Mouse (Mus musculus): ENCODE results near the gene Ly6g5b. TPM values are rescaled to one million over a fixed set of nuclear protein-coding genes. Genes with fewer than 3 reads are reported as not detected.
A peak's percentile ranks its signal among the peaks of the same experiment; 100 is the strongest.

Ly6g5b gene
- polyA plus RNA-seq (2015; fragmentation: Nextera tagmentation; extraction: Ambion mirVana) = 0.33 and 0.35 TPM in 2 replicates

DNA sequence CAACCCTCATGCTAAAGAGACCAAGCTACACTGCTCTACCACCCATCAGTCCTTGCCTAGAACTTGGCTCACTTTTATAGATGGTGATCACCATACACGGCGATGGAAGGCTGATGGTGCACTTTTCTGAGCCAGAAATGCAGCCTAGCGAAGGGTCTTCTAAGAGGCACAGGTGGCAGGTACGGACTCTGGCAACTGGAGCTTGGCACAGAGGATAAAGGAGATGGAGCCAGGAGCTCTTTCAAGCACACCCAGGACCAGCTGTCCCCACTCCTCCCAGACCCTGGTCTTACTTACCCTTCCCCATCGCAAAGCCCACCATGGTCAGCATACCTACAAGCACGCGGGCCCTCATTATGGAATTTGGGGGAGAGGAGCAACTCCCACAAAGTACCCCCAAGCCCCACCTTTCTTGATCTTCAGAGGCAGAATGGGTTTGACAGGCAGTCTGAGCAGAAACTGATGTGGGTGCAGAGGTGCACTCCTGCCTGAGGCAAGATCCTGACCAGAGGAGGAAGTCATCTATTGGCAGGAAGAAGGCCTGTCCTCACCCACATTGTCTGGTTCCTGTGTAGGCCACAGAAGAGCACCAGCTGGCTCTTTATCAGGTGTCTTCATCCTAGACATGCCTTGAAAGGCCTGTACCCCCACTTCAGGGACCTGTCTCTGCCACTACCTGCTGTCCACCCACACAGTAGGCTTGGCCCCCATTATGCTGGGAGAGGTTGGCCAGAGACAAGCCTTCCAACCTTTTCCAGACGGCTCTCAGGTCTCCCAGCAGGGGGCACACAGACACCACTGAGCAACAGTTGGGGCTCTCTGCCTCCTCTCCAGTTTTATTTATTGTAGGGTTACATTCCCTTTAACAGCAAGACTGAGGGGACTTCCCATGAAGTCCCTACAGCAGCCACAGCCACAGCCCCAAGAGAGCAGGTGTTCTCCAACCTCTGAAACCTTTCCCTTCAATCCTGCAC is at the start of gene Ly6g5b:
Gene Ly6g5b (minus strand): TSS at position 383 of the 974 bp plus-strand sequence.
- Histone ChIP-seq H3K27me3 (ENCODE audit: control insufficient read depth, insufficient read depth, low read depth, low read length) (no peaks in the 10 kb centered on the region), H3K9ac (ENCODE audit: low read depth, low read length) (no peak within 1 kb of the TSS), H3K9me3 (replicated peaks; ENCODE audit: control insufficient read depth, low read length) (no peaks in the 10 kb centered on the region), H3K36me3 (ENCODE audit: control insufficient read depth, insufficient read depth) (peaks cover 21% of the 10 kb centered on the region), H3K4me3 (ENCODE audit: low read depth, low read length) (no peak within 1 kb of the TSS), H3K4me1 (ENCODE audit: control insufficient read depth, low read depth, low read length) (peaks cover 6% of the 10 kb centered on the region), H3K27ac (ENCODE audit: low read length) (no peak within 1 kb of the TSS), H3K4me2 (ENCODE audit: low read depth, low read length) (no peak within 1 kb of the TSS)
- 71% methylated on average over 8 of the region's 8 CpGs for WGBS (ENCODE audit: insufficient replicate concordance)
- ATAC-seq (ENCODE audit: low read depth) = 0 out of 2 replicates have a peak, but pooled peaks have one; percentile 17

DNA sequence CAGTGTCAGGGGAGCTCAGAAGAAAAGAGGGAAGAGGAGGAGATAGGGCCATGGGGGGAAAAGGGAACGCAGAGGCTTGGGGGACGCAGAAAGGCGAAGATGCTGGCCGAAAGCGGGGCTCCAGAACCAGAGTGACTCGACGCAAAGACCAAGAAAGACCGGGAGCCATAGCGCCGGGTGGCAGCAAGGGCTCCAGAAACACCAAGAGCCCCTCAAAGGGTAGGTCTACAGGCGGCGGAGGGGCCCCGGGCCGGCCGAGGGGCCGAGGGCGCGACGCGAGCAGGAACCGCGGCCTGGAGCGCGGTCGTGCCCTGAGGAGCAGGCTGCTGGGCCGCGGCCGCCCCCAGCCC is 49.0 kb upstream of the Ly6g5b start:
- H3K36me3 ChIP-seq (ENCODE audit: control insufficient read depth, insufficient read depth) = peaks cover 30% of the 10 kb centered on the region

DNA sequence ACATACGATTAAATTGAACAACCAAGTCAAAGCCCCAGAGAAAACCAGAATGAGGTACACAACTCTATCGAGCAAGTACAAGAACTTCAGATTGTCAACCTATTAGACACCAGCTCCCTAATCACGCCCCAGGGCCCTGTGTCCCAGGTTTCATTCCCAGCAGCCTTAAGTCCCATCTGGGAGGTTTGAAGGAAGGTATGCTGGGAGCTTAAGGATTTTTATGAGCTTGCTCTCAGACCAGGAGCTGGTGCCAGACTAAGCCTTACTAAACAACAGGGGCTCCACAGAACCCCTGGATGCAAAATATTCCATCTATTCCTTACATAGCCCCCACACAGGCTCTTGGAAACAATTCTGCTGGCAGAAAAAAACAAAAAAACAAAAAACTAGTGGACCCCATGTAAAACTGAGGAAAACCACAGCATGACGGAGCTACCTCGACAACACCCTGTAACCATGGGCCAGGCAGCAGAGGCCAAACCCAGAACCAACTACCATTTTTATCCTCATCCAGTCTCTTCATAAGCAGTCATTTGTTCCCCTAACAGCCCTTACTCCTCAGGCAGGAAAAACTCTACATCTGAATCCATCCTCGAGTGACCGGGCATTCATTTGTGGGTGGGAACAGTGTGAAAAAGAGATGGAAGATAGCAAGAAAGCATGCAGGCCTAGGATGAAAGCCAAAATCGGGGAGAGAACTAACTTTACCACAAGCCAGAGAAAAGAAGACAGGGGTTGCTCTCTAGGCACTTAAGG is 48.3 kb upstream of the Ly6g5b start:
- H3K4me2 ChIP-seq (ENCODE audit: low read depth, low read length) = peak overlapping the region; percentile 90
- 7% methylated on average over 8 of the region's 8 CpGs for WGBS (ENCODE audit: insufficient replicate concordance)
- no peaks in the 10 kb centered on the region for H3K27me3 ChIP-seq (ENCODE audit: control insufficient read depth, insufficient read depth, low read depth, low read length)
- no peaks in the 10 kb centered on the region for H3K9me3 ChIP-seq (replicated peaks; ENCODE audit: control insufficient read depth, low read length)
- peaks cover 36% of the 10 kb centered on the region for H3K36me3 ChIP-seq (ENCODE audit: control insufficient read depth, insufficient read depth)
- peak overlapping the region; percentile 98 for H3K27ac ChIP-seq (ENCODE audit: low read length)
- H3K4me3 ChIP-seq (ENCODE audit: low read depth, low read length) = peak overlapping the region; percentile 81
- peak overlapping the region; percentile 92 for H3K9ac ChIP-seq (ENCODE audit: low read depth, low read length)
- peaks cover 25% of the 10 kb centered on the region for H3K4me1 ChIP-seq (ENCODE audit: control insufficient read depth, low read depth, low read length)
- no peak for ATAC-seq (ENCODE audit: low read depth)

More for the DNA sequence above, 49.0 kb upstream of the Ly6g5b start:
- WGBS (ENCODE audit: insufficient replicate concordance) = under 1% methylated on average over 28 of the region's 28 CpGs
- no peak for ATAC-seq (ENCODE audit: low read depth)
- Histone ChIP-seq H3K27me3 (ENCODE audit: control insufficient read depth, insufficient read depth, low read depth, low read length) (no peaks in the 10 kb centered on the region), H3K4me3 (ENCODE audit: low read depth, low read length) (peak overlapping the region; percentile 81), H3K4me1 (ENCODE audit: control insufficient read depth, low read depth, low read length) (peaks cover 25% of the 10 kb centered on the region), H3K27ac (ENCODE audit: low read length) (peak overlapping the region; percentile 98), H3K9ac (ENCODE audit: low read depth, low read length) (peak overlapping the region; percentile 92), H3K9me3 (replicated peaks; ENCODE audit: control insufficient read depth, low read length) (no peaks in the 10 kb centered on the region), H3K4me2 (ENCODE audit: low read depth, low read length) (peak overlapping the region; percentile 90)

DNA sequence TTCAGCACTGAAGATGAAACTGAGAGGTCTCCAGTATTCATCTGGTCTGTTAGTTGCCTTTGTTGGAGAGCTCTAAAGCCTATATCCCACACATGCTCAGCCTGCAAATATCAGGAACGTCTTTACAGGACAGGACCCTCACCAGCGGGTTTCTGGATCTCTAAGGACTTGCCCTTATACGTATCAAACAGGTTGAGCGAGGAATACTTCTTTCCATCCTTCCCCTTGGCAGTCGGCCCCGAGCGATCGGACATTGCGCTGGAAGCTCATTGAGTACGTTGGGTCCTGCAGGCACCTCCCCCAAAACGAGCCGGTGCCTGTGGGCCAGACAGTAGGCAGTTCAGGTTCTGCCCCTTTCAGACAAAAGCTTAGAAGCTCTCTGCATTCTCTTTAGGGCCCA is 47.5 kb upstream of the Ly6g5b start:
- 59% methylated on average over 12 of the region's 12 CpGs for WGBS (ENCODE audit: insufficient replicate concordance)
- H3K4me1 ChIP-seq (ENCODE audit: control insufficient read depth, low read depth, low read length) = peaks cover 25% of the 10 kb centered on the region
- peaks cover 43% of the 10 kb centered on the region for H3K36me3 ChIP-seq (ENCODE audit: control insufficient read depth, insufficient read depth)
- H3K4me3 ChIP-seq (ENCODE audit: low read depth, low read length) = peak overlapping the region; percentile 81
- peak overlapping the region; percentile 92 for H3K9ac ChIP-seq (ENCODE audit: low read depth, low read length)
- H3K27ac ChIP-seq (ENCODE audit: low read length) = no peak overlapping the region
- H3K27me3 ChIP-seq (ENCODE audit: control insufficient read depth, insufficient read depth, low read depth, low read length) = no peaks in the 10 kb centered on the region
- no peaks in the 10 kb centered on the region for H3K9me3 ChIP-seq (replicated peaks; ENCODE audit: control insufficient read depth, low read length)
- H3K4me2 ChIP-seq (ENCODE audit: low read depth, low read length) = peak overlapping the region; percentile 90
- ATAC-seq (ENCODE audit: low read depth) = no peak

DNA sequence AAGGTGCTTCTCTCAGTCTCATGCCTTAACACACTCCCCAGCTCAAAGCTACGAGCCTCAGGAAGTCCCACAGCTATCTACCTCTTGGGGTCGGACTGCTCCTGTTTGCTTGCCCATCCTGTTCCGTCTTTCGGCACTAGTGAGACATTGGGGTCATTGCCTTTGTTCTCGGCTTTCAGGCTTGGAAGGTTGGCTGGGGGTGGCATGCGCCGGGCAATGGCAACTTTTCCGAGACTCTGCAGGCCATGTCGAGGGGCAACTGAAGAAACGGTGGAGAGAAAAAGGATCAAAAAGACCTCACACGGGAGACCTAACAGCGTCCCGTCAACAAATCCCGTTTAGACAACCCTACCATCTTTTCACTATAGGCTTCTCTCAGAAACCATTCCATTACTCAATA is 46.9 kb upstream of the Ly6g5b start:
- H3K9me3 ChIP-seq (replicated peaks; ENCODE audit: control insufficient read depth, low read length) = no peaks in the 10 kb centered on the region
- no peak overlapping the region for H3K4me3 ChIP-seq (ENCODE audit: low read depth, low read length)
- no peak for ATAC-seq (ENCODE audit: low read depth)
- H3K27me3 ChIP-seq (ENCODE audit: control insufficient read depth, insufficient read depth, low read depth, low read length) = no peaks in the 10 kb centered on the region
- H3K4me1 ChIP-seq (ENCODE audit: control insufficient read depth, low read depth, low read length) = peaks cover 25% of the 10 kb centered on the region
- no peak overlapping the region for H3K4me2 ChIP-seq (ENCODE audit: low read depth, low read length)
- H3K27ac ChIP-seq (ENCODE audit: low read length) = no peak overlapping the region
- whole genome bisulfite sequencing (ENCODE audit: insufficient replicate concordance) = 78% methylated on average over 14 of the region's 14 CpGs
- no peak overlapping the region; the same call in 1 of the 2 replicates for H3K9ac ChIP-seq (ENCODE audit: low read depth, low read length)
- H3K36me3 ChIP-seq (ENCODE audit: control insufficient read depth, insufficient read depth) = peaks cover 50% of the 10 kb centered on the region

DNA sequence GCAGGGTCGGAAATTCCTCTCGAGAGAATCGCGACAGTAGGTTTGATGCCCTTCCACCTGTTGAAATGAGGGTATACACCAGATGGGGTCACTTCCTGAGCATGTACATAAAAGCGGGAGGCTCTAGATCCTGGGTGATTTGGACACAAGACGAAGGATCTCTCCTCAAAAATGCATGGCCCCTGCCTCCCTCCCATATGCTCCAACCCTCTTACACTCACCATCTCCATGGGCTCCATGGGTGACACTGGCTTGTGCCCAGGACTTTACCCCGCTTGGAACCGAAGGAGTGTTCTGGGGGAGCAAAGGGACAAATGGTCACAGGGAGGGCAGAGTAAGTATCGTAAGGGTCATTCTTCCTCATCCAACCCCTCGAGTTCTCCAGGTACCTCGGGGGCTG is 46.2 kb upstream of the Ly6g5b start:
- peaks cover 23% of the 10 kb centered on the region for H3K4me1 ChIP-seq (ENCODE audit: control insufficient read depth, low read depth, low read length)
- peaks cover 57% of the 10 kb centered on the region for H3K36me3 ChIP-seq (ENCODE audit: control insufficient read depth, insufficient read depth)
- H3K9ac ChIP-seq (ENCODE audit: low read depth, low read length) = no peak overlapping the region
- no peak overlapping the region for H3K27ac ChIP-seq (ENCODE audit: low read length)
- H3K4me2 ChIP-seq (ENCODE audit: low read depth, low read length) = no peak overlapping the region
- H3K4me3 ChIP-seq (ENCODE audit: low read depth, low read length) = no peak overlapping the region
- H3K9me3 ChIP-seq (replicated peaks; ENCODE audit: control insufficient read depth, low read length) = no peaks in the 10 kb centered on the region
- ATAC-seq (ENCODE audit: low read depth) = no peak
- no peaks in the 10 kb centered on the region for H3K27me3 ChIP-seq (ENCODE audit: control insufficient read depth, insufficient read depth, low read depth, low read length)
- 79% methylated on average over 11 of the region's 11 CpGs for WGBS (ENCODE audit: insufficient replicate concordance)

DNA sequence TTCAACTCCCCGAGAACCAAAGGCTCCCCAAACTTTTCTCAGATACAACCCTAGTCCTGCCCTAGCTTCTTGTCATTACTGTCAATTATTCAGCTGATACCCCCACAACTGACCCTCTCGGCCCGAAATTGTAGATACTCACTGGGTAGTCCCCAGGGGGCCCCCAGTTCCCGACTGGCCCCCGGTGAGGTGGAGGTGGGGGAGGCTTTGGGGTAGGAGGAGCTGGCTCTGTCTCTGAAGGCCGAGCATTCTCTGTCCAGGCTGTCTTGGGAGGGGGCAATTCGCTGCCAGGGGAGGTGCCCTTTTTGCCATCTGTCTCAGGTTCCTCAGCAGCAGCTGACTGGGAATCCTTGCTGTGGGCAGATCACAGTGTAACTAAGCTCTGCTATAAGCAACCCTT is 44.4 kb upstream of the Ly6g5b start:
- Histone ChIP-seq H3K4me2 (ENCODE audit: low read depth, low read length) (no peak overlapping the region), H3K9ac (ENCODE audit: low read depth, low read length) (no peak overlapping the region), H3K27me3 (ENCODE audit: control insufficient read depth, insufficient read depth, low read depth, low read length) (no peaks in the 10 kb centered on the region), H3K4me3 (ENCODE audit: low read depth, low read length) (no peak overlapping the region), H3K4me1 (ENCODE audit: control insufficient read depth, low read depth, low read length) (peaks cover 17% of the 10 kb centered on the region), H3K27ac (ENCODE audit: low read length) (no peak overlapping the region), H3K9me3 (replicated peaks; ENCODE audit: control insufficient read depth, low read length) (no peaks in the 10 kb centered on the region), H3K36me3 (ENCODE audit: control insufficient read depth, insufficient read depth) (peaks cover 74% of the 10 kb centered on the region)
- 83% methylated on average over 7 of the region's 7 CpGs for WGBS (ENCODE audit: insufficient replicate concordance)
- ATAC-seq (ENCODE audit: low read depth) = no peak

DNA sequence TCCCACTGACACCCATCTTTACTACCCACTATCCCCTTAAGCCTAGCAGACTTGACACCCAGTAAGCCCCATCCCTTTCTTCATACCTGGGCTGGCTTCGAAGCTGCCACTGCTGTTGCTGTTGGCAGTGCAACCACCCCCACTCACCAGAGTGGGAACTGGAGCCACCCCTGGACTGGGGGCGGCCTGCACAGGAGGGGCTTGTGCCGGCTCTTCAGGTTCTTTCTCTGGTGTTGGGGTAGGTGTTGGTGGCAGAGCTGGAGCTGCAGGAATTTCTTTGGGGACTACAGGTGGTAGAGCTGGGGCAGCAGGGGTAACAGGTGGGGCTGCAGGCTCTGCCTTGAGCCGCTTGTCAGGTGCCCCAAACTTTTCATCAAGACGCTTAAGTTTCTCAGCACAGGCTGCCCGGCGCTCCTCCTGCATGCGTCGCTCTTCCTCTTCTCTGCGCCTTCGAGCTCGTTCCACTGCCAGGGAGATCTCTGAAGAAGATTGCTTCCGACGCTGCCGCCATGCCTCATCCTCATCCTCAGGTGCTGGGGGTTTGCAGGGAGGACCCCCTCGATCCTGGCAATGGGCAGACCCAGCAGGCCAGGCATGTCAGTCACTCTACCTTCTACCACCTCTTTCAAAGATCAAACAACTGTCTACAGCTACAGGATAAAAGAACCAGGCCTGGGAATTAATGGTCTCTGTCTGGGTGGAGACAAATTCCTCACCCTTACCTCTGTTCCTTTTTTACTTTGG is 43.8 kb upstream of the Ly6g5b start:
- Histone ChIP-seq H3K4me3 (ENCODE audit: low read depth, low read length) (no peak overlapping the region), H3K36me3 (ENCODE audit: control insufficient read depth, insufficient read depth) (peaks cover 81% of the 10 kb centered on the region), H3K27me3 (ENCODE audit: control insufficient read depth, insufficient read depth, low read depth, low read length) (no peaks in the 10 kb centered on the region), H3K9me3 (replicated peaks; ENCODE audit: control insufficient read depth, low read length) (no peaks in the 10 kb centered on the region), H3K4me1 (ENCODE audit: control insufficient read depth, low read depth, low read length) (peaks cover 17% of the 10 kb centered on the region), H3K4me2 (ENCODE audit: low read depth, low read length) (no peak overlapping the region), H3K9ac (ENCODE audit: low read depth, low read length) (no peak overlapping the region), H3K27ac (ENCODE audit: low read length) (no peak overlapping the region)
- no peak for ATAC-seq (ENCODE audit: low read depth)
- WGBS (ENCODE audit: insufficient replicate concordance) = 87% methylated on average over 16 of the region's 16 CpGs

Data from liver, embryonic 16.5 days (tissue).